Mouse (Mus musculus): ENCODE results near the gene Pla2g1b. TPM values are rescaled to one million over a fixed set of nuclear protein-coding genes. Genes with fewer than 3 reads are reported as not detected.
"Not testable (repeated sequence)": the region's sequence is repeated elsewhere in the genome, so short reads cannot be mapped to it uniquely, and the experiment has no call there.

The Pla2g1b gene
- total RNA-seq, 4 experiments from 2014 or later, result not detected

- DNase-seq (ENCODE audit: low spot score in 2 of 2), result not testable (repeated sequence)
Observed at GRCm38 (mm10) chr5:115505617-115506016, 39.6 kb downstream of the Pla2g1b start.

- peak; percentile 88 to 90 for DNase-seq (ENCODE audit: low spot score in 2 of 2)
Observed at GRCm38 (mm10) chr5:115506454-115507201, 40.6 kb downstream of the Pla2g1b start, which contains the start of gene Pxn. TSS of gene Pxn (plus strand) at chr5:115506676.

GRCm38 (mm10) chr5:115507267-115507980 is 41.4 kb downstream of the Pla2g1b start:
- no peak for DNase-seq (ENCODE audit: low spot score in 2 of 2)

DNA sequence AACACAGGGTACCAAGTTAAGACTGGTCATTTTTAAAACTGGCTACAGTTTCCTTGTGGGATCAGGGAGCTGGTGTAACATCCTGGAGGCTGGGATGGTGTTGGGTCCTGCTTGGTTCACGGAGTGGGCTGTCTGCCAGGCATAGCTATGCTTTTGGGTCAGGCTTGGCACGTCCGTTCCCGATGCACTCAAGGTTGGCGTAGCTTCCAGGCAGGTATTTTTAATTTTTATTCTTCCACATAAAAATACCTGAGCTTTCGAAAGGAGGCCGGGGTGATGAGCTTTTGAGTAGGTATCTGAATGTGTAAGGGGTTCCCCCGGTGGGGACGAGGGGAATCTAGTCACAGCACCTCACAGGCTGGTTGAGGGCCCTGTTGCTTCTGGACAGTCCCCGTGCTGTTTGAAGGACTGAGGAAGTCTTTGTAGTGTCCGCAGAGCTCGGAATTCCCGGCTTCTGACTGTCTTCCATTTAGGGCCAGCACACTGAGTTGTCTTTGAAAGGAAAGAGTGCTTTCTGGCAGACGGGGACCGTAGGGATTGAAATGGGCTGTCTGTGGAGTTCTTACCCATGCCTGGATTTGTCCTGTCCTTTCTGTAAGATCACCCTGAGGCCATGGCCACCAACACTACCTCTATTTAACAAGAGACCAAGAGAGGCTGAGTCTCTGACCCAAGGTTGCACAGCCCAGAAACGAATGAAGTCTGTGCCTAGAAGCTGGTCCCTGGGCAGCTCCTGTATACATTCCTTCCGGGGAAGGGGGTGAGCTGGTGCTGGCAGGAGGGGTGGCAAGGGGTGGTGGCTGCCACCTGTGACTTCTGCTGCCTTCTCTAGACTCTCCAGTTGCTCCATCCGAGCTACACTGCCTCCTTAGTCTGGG is 42.2 kb downstream of the Pla2g1b start:
- no peak for DNase-seq (ENCODE audit: low spot score in 2 of 2)

DNA sequence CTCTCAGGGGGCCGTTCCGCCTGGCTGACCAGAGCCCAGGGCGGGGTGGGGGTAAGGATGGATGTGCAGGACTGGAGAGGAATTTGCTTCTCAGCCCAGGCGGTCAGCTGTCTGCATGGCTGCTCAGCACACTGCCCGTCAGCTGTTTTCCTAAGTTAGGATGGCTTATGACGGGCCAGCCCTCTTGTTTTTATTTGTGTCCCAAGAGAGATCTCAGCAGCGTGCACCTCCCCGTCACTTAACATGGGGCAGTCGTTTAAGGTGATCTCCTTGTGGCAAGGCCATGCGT is 42.7 kb downstream of the Pla2g1b start:
- DNase-seq (ENCODE audit: low spot score in 2 of 2), result peak; percentile 54 to 67

DNA sequence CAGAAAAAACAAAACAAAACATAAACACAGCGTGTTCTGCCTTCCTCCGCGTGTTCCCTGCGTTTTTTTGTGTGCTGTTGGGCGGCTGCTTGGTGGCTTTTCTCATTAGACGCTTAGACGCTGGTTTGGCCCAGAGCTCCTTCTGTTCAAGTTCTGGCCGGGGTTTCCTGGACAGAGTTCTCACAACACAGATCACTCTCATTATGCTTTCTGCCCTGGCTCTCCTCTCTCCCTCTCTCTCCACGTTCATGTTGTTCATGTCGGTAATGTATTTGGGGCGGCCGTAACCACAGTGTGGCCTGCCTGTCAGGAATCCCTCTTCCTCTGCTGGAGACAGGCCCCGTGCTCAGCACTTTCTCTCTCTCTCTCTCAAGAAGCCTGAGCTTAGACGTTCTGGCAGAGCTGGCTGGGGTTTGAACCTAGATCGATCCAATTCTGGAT is 43.3 kb downstream of the Pla2g1b start:
- DNase-seq (ENCODE audit: low spot score in 2 of 2), result peak in 1 of 2 experiments; percentile 40

- no peak for DNase-seq (ENCODE audit: low spot score in 2 of 2)
Observed at GRCm38 (mm10) chr5:115509790-115510689, 44.0 kb downstream of the Pla2g1b start.

- DNase-seq (ENCODE audit: low spot score in 2 of 2), result no peak
Observed at GRCm38 (mm10) chr5:115512375-115512774, 46.3 kb downstream of the Pla2g1b start.

DNA sequence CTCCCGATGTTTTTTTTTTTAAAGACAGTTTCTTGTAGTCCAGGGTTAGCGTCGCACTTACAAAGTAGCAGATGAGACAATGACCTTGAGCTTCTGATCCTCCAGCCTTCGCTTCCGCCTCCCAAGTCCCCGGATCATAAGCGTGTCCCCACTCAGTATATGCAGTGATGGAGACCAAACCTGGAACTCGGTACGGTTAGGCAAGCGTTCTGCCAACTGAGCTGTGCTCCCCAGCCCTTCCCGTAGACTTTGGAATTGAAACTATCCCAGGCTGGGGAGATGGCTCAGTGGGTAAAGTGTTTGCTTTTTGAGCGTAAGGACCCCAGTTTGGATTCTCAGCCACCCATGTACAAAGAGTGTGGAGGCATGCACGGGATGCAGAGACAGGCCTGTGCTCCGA is 47.2 kb downstream of the Pla2g1b start:
- DNase-seq (ENCODE audit: low spot score in 2 of 2), result no peak

GRCm38 (mm10) chr5:115513721-115514120 is 47.7 kb downstream of the Pla2g1b start:
- DNase-seq (ENCODE audit: low spot score in 2 of 2), result no peak

- no peak for DNase-seq (ENCODE audit: low spot score in 2 of 2)
Observed at GRCm38 (mm10) chr5:115514346-115514745, 48.3 kb downstream of the Pla2g1b start.

DNA sequence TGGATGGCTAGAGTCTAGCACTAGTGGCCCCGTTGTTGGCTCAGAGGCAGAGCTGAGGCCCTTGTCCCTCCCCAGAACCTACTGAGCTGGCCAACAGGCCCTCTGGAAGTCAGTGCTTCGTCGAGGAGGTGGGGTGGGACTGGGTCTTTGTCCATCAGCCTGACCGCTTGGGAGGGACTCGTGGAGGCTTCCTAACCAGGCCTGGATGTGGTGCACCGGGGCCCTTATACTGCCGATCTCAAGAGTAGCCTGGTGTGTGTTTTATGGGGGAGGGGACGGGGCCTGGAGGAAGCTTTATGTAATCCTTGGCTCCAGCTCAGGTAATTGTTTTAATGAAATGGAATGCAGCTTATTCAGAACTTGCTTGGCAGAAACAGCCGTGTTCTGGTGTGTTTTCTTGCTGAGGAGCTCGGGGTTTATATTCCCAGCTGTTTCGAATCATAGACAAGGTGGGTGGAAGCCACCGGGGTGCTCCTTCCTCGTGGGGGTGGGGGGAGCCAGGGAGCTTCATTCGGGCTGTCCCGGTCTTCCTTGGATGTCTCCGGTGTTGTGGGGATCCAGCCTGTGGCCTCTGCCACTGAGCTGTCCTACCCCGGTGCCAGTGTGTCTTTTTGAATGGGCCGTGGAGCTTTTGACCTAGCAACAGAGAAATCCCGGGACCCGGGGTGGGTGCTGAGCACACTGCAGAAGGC is 49.0 kb downstream of the Pla2g1b start:
- peak; percentile 58 to 59 for DNase-seq (ENCODE audit: low spot score in 2 of 2)

GRCm38 (mm10) chr5:115516081-115516907 is 50.2 kb downstream of the Pla2g1b start:
- DNase-seq (ENCODE audit: low spot score in 2 of 2), result no peak

GRCm38 (mm10) chr5:115516908-115517307 is 50.8 kb downstream of the Pla2g1b start:
- no peak for DNase-seq (ENCODE audit: low spot score in 2 of 2)

GRCm38 (mm10) chr5:115517501-115517900 is 51.4 kb downstream of the Pla2g1b start:
- DNase-seq (ENCODE audit: low spot score in 2 of 2), result no peak

DNA sequence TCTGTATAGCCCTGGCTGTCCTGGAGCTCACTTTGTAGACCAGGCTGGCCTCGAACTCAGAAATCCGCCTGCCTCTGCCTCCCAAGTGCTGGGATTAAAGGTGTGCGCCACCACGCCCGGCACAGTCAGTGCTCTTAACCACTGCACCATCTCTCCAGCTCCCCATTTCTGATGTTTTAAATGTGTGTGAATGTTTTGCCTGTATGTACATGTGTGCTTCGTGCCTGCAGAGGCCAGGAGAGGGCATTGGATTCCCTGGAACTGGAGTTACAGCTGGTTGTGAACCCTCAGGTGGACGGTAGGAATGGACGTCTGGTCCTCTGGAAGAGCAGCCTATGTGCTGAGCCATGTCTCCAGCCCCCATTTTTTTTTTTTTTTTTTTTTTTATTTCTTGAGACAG is 52.2 kb downstream of the Pla2g1b start:
- DNase-seq (ENCODE audit: low spot score in 2 of 2), result not testable (repeated sequence)

GRCm38 (mm10) chr5:115520325-115520869 is 54.3 kb downstream of the Pla2g1b start:
- no peak for DNase-seq (ENCODE audit: low spot score in 2 of 2)

GRCm38 (mm10) chr5:115521553-115522461 is 55.7 kb downstream of the Pla2g1b start:
- no peak for DNase-seq (ENCODE audit: low spot score in 2 of 2)

All from gastrocnemius, adult 8-10 months (tissue).